Mouse (Mus musculus) cerebellum, adult 2 months (tissue): ENCODE data around the gene Ccdc130.
A peak's percentile ranks its signal among the peaks of the same experiment; 100 is the strongest.

Experiments used
- CTCF ChIP-seq: fragments of 200-500 bp; IDR thresholded peaks from 2 replicates; pipeline ENCODE4 v1.5.1; 2011; ENCODE audit warnings: low read depth, mild to moderate bottlenecking, control low read depth, low read length, moderate library complexity, borderline replicate concordance; ENCODE audit not compliant: insufficient read depth
- POLR2A ChIP-seq: fragments of 200-500 bp; IDR thresholded peaks from 2 replicates; pipeline ENCODE4 v1.6.1; 2011; ENCODE audit warnings: low read length, control low read depth, borderline replicate concordance; ENCODE audit not compliant: insufficient read depth

DNA sequence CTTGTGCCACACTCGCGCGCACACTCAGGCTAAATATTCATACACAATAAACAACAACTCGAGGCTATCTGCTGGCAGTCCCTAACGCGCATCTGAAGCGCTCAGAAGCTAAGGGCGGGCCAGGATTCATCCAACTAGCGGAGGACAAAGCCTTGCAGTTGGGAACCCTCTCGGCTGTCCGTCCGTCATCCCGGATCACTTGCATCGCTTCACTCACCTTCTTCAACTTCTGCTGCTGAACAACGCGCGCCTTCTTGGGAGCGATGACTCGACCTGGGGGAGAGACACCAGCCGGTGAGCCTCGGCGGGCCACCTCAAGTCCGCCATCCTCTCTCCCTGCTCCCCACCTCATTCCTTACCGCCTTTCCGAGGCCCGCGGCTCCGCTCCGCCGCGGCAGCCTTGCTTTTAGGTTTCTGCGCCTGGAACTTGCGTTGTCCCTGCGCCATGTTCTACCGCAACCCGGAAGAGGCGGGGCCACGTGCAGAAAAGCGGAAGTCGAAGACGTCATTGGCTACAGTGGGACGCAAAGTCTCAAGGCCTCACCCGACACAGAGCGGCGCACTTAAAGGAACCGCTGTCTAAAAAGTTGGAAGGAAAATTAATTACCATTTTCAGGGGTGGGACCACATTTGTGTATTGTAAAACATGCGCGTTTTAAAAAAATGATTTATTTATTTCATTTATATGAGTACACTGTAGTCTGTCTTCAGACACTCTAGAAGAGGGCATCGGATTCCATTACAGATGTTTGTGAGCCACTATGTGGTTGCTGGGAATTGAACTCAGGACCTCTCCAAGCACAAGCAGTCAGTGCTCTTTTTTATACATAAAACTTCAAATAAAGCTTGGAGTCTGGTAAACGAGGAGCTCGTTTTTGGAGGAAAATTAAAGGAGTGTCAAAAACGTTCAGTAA lies 20.7 kb downstream of the Ccdc130 start, which contains the start of gene D8Ertd738e:
- TF ChIP-seq CTCF (no peak), POLR2A (peak; percentile 97)
